Mouse (Mus musculus): ENCODE data around the gene Etaa1. TPM values are rescaled to one million over a fixed set of nuclear protein-coding genes. Genes with fewer than 3 reads are reported as not detected.
"Not testable (repeated sequence)": the region's sequence is repeated elsewhere in the genome, so short reads cannot be mapped to it uniquely, and the experiment has no call there.

Gene Etaa1
- polyA plus RNA-seq, 1 experiment from 2014 or later: 17.6 TPM

GRCm38 (mm10) chr11:17916486-17916885, 37.2 kb downstream of the Etaa1 start:
- no peaks in the 10 kb centered on the region for H3K4me1 ChIP-seq
- WGBS: 88% methylated on average over 1 of the region's 1 CpGs
- no peaks in the 10 kb centered on the region for H3K9me3 ChIP-seq
- no peak overlapping the region for H3K4me3 ChIP-seq
- no peaks in the 10 kb centered on the region for H3K36me3 ChIP-seq
- H3K27ac ChIP-seq: no peak overlapping the region
- no peak overlapping the region for H3K9ac ChIP-seq
- no peaks in the 10 kb centered on the region for H3K27me3 ChIP-seq
- no peak overlapping the region for H3K4me2 ChIP-seq (replicated peaks)
- ATAC-seq (ENCODE audit: insufficient number of reproducible peaks, insufficient read depth, low FRiP score, low TSS enrichment): no peak

DNA sequence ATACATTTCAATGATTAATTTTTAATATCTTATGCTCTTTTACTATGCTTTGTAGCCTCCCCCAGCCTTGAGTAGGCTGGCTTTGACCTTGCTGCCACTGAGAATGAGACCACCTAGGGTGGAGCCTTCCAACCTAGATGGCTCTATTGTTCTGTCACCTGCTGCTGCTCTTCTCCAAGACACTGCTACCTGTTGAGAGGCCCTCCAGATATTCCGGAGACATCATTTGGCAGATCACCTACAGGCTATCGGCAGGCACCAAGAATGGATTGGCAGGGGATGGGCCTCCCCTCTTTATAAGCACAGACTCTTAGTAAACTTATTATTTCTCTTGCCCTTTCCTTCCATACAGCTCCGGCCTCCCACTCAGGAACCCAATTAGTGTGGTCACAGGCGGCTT, 52.7 kb downstream of the Etaa1 start:
- not testable (repeated sequence) for H3K4me2 ChIP-seq (replicated peaks); H3K4me3 ChIP-seq; ATAC-seq (ENCODE audit: insufficient number of reproducible peaks, insufficient read depth, low FRiP score, low TSS enrichment); H3K9me3 ChIP-seq; H3K27ac ChIP-seq; H3K4me1 ChIP-seq; H3K9ac ChIP-seq; H3K36me3 ChIP-seq; H3K27me3 ChIP-seq
- WGBS: 84% methylated on average over 4 of the region's 4 CpGs
